Mouse (Mus musculus) embryonic facial prominence, embryonic 15.5 days (tissue): ENCODE results near the gene Mon2. TPM values are rescaled to one million over a fixed set of nuclear protein-coding genes. Genes with fewer than 3 reads are reported as not detected.
A peak's percentile ranks its signal among the peaks of the same experiment; 100 is the strongest.

Experiments used
- microRNA counts: library from miRNA; unstranded; fragments of <30 nt; microRNA quantifications from one replicate; lab custom pipeline; 2016
- microRNA-seq: library from miRNA; unstranded; fragments of <30 nt; microRNA quantifications from one replicate; pipeline ENCODE4, GENCODE M21; 2016; ENCODE audit warnings: borderline number of aligned reads
- polyA plus RNA-seq: library from polyadenylated mRNA; unstranded; fragments of >200 nt; fragmentation: Nextera tagmentation; extraction: Ambion mirVana; gene quantifications from 2 replicates; pipeline ENCODE4 v1.2.1, GENCODE M21; 2015

Gene Mon2
- polyA plus RNA-seq, 1 experiment from 2014 or later, result 32.2 TPM

MicroRNAs encoded within 50 kb of the gene (microRNA counts, 519-probe panel; counts per million panel counts)
- 4,780 counts per million, percentile 99 among the panel's probes with 10 or more counts for microRNA mmu-let-7i (lab: Ali Mortazavi, UCI)

Small RNA genes lying within 50 kb of the gene (microRNA-seq; reads per million reads assigned to microRNA genes)
- gene Mirlet7i, result 82,695 reads per million, percentile 100 among the genes with 10 or more reads in this experiment

Other genes starting within 250 kb of the Mon2 start
- 53.9 and 60.5 TPM in 2 replicates for gene Usp15, start 120.5 kb upstream of the Mon2 start, polyA plus RNA-seq
- 3.9 and 4.1 TPM in 2 replicates for gene Fam19a2, start 187.5 kb upstream of the Mon2 start, polyA plus RNA-seq